Mouse (Mus musculus) T-helper 17 cell (primary cell): ENCODE measurements at regions not wholly inside any gene's neighbourhood (a gene's known extent, or its start where the extent isn't known, plus 50 kb on each side); places are given as distances from the start of the nearest gene placed in this dataset.

Experiments used
- in situ Hi-C, 2 experiments: fragments of 300-600 bp; cut with MboI, MseI; formaldehyde crosslinking; loops; 1 replicate in 1 of 2; 2 replicates in 1 of 2; pipeline ENCODE4 v1.15.1; 2025; ENCODE audit warnings: high pct_unique_total_duplicates in 2 of 2

DNA sequence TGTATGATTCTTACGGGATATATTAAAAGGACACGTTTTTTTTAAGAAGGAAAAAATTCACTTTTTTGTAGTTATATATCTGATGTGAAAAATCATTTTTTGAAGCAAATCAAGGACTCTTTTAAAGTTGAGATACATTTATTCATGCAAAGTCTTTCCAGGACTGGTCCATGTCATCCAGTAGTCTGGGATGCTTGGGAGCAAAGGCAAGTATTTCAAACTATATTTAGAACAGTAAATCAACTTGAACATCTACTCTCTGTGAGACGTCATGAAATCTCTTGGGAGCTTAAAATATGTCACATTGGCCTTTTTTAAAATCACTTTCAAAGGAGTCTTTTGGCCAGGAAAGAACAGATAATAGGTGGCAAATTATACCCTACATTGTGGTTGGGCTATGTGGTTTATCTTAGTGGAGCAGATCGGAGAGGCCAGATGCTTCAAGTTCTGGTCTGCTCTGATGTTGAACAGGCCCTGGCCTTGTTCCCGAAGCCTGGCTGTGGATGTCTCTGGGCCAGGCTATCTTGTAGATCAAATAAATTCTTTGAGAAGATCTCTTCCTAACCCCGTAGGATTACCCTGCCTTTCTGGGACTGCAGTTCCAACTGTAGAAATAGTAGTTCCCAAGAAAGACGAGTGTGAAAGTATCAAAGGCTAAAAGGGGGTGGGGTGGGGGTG, 936.8 kb upstream of the Lcorl start:
- in situ Hi-C loops, result no loop called here

GRCm38 (mm10) chr5:46791051-46791450, 933.6 kb upstream of the Lcorl start:
- in situ Hi-C loops, result no loop called here

DNA sequence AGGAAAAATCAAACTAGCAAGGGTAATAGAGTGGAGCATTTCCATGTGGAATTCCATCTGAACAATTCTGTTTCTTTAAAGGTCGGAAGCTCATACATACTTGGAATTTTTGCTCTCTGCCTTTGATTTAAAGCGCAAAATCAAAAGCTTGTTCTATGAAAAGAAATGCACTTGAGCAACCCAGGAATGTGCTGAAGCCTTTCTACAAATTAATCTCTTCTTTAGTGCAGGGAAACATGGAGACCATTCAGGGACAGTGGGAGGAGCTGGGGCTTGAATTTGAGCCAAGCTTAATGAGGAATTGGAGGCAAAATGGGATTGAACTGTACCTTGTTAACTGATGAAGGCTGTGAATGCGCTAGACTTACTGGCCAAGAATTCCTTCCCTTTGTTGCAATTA, 933.1 kb upstream of the Lcorl start:
- in situ Hi-C loops, result no loop called here

GRCm38 (mm10) chr5:46787079-46787478, 929.7 kb upstream of the Lcorl start:
- in situ Hi-C loops, result no loop called here

DNA sequence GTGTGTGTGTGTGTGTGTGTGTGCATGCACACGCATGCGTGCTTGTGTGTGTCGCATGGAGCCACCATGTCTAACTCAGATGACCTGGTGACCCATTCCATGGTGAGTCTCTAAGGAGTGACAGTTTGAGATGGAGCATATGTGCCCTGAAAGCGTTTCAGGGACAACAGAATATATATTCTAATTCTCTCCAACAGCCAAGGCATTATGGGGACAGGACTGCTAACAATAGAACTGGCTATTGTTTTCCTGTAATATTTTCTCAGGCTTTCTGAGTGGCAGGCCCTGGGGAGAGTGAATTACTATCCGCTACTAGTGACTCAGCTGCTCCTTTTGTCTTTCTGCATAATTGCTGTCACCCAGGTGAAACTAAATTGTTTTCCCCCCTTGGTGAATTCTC, 898.7 kb upstream of the Lcorl start:
- in situ Hi-C loops, result no loop called here

DNA sequence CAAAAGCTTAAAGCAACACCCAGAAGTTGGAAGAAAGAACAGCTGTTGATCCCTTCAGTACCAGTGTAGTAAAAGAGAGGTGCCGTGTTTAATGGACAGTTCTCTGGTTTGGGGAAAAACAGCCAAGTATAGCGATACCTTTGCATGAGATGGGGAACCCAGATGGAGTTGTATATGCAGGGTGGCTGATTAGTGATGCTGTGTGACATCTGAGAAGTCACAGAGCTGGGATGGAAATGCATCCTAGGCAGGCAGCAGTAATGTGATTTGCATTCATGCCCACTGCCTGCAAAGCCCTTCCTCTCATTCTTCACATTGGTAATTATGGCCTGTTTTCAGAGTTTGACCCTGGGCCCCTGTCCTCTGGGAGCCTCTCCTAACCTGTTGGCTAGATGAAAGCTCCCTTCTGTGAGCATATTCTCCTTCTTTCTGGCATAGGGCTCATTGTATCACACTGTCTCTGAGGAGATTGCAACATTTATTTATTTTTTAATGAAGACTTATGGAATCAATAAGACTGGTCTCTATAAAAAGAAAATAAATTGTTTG, 882.7 kb upstream of the Lcorl start:
- in situ Hi-C loops, result no loop called here

DNA sequence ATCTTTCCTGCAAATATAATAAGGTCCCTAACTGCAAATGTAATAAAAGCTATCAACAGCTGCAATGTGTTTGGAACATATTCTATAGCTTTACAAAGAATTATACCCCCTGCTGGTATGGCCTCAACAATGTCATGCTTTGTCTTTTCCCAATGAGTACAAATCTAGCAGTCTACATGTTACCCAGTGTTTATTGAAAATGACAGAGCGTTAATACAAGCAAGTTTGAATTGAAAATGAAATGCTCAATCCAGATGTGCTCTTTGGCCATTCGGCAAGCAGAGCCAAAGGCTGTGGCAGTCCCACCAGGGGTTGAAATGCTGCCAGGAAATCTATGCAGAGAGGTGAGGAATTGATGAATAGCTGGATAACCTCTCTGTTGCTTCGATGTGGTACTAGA, 875.1 kb upstream of the Lcorl start:
- in situ Hi-C loops, result no loop called here

DNA sequence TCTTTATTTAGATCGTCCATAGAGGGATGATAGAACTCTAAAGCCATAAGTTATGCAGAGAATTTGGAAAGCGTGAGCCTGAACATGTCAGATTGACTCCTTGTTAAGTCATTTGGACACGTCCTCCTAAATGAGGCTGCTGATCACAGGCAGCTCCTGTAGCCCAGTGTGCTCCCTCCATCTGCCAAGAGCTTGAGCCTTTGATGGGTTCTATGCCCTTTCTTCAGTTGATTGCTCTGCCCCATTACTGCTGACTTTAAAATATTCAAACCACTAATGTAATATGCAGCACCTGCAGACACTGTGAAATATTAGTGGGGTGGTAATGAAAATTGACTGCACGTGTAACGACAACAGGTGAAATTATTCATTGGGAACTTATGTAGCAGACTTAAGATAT, 874.6 kb upstream of the Lcorl start:
- in situ Hi-C loops, result no loop called here

DNA sequence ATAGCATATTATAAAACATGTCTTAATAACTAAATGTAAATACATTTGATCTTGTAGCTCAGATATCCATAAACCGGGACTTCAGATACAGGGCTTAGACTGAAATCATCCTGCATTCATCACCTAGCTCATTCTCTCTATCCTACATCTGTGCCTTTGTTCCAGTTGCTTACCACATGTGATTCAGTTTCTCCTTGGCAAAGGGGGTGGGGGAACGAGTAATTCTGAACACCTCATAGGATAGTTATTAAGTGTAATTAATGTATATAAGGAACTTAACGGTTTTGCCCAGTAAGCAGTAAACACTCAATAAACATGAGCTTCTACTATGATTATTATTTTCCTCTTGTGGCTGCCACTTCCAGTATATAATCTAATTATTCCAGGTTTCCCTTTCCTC, 873.9 kb upstream of the Lcorl start:
- in situ Hi-C loops, result no loop called here

DNA sequence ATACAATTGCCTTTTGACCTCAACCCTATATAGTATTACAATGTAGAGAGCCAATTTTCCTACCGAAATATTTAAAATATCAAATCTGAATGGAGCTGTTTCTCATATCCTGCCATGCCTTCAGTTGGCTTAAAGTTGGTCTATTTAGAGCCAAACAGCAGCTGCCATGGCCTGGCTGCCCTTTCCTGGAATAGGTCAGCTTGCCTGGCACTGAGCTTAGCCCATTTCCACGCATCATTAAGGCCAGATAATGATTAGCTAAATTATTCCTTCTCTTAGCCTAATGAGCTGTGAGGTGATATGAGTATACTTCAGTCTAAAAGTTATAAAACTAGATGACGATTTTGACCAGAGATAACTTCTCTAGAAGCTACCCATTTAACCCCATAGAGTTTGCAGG, 852.2 kb upstream of the Lcorl start:
- in situ Hi-C loops, result no loop called here

DNA sequence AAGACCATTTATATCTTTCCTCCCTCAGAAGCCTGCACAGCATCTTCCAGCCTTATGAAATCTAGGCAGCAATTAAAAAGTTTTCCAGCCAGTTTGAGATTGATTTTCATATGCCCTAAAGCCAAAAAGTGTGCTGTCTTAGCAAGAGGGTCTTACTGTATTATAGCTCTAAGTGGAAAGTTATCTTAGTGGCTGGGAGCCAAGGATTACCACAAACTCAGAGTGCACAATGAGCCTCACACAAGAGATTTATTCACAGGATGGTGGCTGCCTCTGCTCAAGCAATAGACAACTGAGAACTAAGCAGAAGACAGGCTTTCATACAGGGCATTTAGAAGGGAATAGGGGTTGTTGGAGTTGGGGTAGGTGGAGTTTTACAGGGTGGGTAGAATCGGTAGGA, 850.4 kb upstream of the Lcorl start:
- in situ Hi-C loops, result no loop called here

GRCm38 (mm10) chr5:46707021-46707420, 849.6 kb upstream of the Lcorl start:
- in situ Hi-C loops, result no loop called here

DNA sequence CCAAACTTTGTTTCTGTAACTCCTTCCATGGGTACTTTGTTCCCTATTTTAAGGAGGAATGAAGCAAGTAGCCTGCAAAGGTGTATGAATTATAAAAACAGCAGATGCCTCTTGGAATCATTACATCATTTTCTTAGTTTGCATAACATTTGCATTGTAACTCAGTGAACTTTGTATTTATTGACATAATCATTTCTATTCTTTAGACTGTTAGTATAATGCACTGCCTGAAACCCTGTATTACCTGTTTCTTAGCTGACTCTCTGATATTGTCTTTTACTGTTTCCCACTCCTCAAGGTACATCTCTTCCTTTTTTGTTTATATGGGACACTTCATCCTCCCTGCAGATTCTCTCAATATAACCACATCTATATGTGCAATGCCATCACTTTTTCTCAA, 820.6 kb upstream of the Lcorl start:
- in situ Hi-C loops, result no loop called here

DNA sequence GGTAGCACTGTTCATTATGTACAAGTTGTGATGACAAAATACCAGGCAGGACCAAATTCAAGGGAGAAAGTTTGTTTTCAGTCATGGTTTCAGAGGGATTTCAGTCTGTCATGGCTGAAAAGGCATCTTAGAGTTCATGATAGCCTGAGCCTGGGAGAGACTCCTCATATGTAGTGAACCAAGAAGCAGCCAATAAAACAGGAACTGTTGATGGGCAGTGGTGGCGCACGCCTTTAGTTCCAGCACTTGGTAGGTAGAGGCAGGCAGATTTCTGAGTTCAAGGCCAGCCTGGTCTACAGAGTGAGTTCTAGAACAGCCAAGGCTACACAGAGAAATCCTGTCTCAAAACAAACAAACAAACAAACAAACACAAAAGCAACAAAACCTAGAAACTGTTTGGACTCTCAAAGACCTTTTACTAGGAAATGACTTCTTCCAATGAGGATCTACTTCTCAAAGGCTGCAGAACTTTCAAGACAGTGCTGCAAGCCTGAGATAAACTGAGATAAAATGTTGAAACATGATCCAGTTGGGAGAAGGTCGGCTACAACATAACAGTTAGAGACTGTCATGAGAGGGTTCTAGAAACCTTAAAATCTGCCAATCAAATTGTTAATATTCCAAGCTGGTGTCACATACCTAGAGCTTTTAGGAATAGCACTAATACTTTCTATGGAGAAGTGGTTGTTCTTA, 817.5 kb upstream of the Lcorl start:
- in situ Hi-C loops, result no loop called here

DNA sequence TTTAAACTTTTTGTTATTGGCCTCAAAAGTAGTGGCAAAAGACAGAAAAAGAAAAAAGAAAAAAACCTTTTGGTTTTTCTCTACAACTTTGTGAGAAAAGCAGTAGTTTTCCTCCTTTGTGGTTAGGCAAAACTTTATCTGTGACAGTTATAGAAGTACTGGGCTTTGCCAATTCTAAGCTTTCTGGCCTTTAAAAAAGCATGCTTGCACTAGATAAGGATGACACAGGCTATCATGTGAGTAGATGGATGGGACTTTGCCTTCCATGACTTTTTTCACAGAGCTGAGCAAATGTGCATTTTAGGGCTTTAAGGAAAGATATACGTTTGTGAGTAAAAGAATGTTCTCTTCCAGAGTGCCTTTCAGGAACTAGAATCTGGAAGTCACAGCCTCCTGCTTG, 816.0 kb upstream of the Lcorl start:
- in situ Hi-C loops, result no loop called here

DNA sequence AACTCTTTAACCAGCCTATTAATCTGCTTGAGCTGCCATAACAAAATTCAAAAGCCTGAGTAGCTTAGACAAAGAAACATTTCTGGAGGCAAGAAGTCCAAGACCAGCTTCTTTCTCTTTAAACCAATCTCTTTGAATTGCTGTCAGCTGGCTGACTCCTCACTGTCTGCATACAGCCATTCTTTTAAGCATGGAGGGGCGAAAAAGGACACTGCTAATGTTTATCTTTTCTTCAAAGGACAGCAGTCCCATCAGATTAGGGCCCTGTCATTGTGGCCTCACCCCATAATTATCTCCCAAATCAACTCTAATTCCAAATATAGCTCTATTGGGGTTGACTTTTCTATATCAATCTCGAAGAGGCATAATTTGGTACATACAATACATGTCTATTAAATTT, 813.1 kb upstream of the Lcorl start:
- in situ Hi-C loops, result no loop called here

DNA sequence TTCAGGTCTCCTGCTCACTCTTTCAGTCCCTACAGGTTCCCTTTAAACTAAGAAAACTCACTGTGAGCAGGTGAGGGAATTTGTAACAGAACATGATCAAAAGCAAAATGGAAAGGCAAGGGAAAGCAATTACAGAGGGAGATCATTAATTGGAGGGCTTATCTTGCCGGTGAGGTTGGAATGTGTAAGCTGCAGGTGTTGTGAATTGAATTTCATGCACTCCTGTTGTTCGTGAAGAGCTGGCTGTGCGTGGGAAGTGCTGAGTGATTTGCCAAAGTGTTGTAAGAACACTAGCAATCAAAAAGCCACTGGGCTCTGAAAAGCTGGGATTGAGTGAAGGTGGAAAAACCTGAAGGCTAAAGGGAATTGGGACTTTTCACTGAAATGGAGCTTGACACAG, 808.8 kb upstream of the Lcorl start:
- in situ Hi-C loops, result no loop called here

DNA sequence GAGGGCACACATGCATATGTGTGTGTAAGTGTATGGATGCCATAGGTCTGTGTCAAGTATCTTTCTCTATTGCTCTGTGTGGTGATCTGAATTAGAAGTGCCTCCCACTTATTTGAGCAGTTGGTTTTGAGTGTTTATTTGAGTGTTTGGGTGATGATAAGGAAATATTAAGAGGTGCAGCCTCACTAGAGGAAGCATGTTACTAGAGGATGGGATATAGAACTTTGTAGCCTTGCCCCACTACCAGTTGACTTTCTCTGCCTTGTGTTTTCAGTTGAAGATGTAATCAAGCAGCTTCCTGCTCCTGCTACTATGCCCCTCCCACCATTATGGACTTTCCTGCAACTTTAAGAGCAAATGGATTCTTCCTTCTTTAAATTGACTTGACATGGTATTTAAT, 799.6 kb upstream of the Lcorl start:
- in situ Hi-C loops, result no loop called here

- in situ Hi-C loops, result no loop called here
These were observed 796.8 kb upstream of the Lcorl start for GRCm38 (mm10) chr5:46654189-46654588.

DNA sequence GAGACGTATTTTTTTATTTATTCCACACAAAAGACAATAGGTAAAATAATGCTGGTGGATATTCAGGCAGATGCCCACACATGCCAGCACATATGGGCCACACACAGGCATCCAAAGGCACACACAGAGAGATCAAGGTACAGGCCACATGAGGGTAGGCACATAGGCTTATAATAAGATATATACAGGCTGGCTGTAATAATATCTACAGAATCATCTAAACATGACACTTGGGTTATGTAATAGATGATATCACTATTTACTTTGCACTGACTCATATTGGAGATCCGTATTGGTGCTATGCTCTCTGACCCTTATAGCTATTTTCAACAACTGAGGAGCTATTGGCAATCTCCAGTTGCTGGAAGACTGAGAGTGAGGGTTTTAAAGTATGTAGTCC, 785.6 kb upstream of the Lcorl start:
- in situ Hi-C loops, result no loop called here

GRCm38 (mm10) chr5:46635116-46635668, 777.8 kb upstream of the Lcorl start:
- in situ Hi-C loops, result no loop called here
